Mouse (Mus musculus) brown adipose tissue, adult 24 weeks (tissue): ENCODE results near the gene Sema3g. TPM values are rescaled to one million over a fixed set of nuclear protein-coding genes. Genes with fewer than 3 reads are reported as not detected.

ENCODE experiments used
- H3K27ac ChIP-seq: fragments of 200-500 bp; replicated peaks from 2 replicates; pipeline ENCODE4 v1.5.1; 2012; ENCODE audit warnings: low read depth, mild to moderate bottlenecking, low read length
- H3K4me1 ChIP-seq: fragments of 200-500 bp; 2 replicates; pipeline ENCODE4 v1.6.1; 2012; ENCODE audit warnings: low read length, mixed read lengths; ENCODE audit not compliant: control insufficient read depth, insufficient read depth, insufficient read length
- H3K4me3 ChIP-seq: fragments of 200-500 bp; 2 replicates; pipeline ENCODE4 v1.5.1; 2012; ENCODE audit warnings: low read depth, mild to moderate bottlenecking, low read length, moderate library complexity; ENCODE audit not compliant: insufficient read depth
- polyA plus RNA-seq: library from polyadenylated mRNA; stranded (reverse); fragments of >200 nt; gene quantifications from 2 replicates; pipeline ENCODE4 v1.2.4, GENCODE M21; 2012; ENCODE audit not compliant: missing spikeins, insufficient read depth, insufficient read length

Sema3g gene
- polyA plus RNA-seq, 1 experiment = 5.4 TPM

DNA sequence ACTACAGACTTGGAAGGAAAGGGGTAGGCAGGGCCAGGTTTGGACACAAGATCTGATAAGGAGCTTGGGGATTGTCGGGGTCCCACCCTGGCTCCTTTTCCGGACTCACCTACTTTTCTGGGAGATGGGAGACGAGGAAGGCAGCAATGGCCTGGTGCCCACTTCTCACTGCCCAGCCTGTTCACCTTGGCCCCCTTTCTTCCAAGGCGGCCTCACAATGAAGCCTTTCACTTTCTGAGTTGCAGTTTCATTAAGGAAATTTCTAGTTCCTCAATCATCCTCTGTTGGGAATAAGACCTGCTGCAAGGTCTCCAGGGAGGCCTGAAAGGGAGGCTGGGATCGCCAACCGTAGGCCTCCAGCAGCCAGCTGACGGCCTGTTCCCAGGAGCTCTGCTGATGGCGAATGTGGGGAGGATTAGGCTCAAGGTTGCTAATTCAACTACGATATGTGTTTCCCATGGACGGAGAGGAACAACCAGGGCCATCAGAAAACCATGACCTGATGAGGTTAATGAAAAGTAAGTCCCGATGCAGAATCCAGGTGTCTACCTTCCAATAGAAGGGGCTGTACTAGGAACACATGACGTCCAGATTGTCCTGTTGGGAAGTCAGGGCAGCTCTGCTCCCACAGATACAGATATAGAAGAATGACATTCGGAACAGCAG is 14.9 kb downstream of the Sema3g start:
- H3K4me3 ChIP-seq = peak overlapping the region; percentile 18
- peak overlapping the region; percentile 97 for H3K27ac ChIP-seq
- H3K4me1 ChIP-seq = peaks cover 44% of the 10 kb centered on the region

DNA sequence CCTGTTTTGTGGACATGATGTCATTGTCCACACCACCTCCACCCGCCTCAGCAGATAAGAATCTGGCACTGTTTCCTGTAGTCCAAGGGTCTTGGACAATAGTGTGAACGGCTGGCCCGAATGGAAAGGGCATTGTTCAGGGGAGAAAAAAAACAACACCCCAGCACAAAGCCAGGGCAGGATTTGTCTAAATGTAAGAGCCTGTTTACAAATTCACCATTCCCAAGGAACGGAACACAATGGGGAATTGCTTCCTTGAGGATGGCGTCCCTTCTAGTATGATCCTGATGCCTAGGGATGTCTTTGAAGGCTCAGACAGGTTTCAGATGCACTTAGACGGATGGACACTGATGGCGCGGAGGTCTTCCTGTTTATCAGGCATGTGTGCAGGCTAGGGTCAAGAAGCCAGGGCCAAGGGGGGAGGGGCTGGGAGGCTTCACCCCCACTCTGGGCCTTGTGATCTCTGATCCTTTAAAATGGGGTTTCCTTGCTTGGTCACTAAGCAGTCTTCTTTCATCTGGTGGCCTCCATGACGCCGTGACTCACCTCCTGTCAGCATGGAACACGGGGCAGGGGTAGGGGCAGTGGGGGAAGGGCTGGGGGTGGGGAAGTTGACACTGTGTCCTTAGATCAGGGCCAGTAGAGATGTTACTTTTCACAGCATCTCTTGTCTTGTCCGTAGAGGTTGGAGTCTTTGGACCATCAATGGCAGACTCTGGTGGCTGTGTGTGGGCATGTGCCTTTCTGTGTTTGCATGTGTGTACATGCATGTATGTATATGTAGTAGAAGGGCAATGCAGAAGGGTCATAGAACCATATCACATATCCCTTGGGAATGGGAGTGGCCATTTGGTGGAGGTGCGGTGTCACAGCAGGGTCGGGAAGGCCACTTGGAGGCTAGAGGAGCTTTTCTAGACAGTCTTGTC is 15.7 kb downstream of the Sema3g start:
- peaks cover 36% of the 10 kb centered on the region for H3K4me1 ChIP-seq
- H3K27ac ChIP-seq = peak overlapping the region; percentile 98
- peak overlapping the region; percentile 22 for H3K4me3 ChIP-seq

DNA sequence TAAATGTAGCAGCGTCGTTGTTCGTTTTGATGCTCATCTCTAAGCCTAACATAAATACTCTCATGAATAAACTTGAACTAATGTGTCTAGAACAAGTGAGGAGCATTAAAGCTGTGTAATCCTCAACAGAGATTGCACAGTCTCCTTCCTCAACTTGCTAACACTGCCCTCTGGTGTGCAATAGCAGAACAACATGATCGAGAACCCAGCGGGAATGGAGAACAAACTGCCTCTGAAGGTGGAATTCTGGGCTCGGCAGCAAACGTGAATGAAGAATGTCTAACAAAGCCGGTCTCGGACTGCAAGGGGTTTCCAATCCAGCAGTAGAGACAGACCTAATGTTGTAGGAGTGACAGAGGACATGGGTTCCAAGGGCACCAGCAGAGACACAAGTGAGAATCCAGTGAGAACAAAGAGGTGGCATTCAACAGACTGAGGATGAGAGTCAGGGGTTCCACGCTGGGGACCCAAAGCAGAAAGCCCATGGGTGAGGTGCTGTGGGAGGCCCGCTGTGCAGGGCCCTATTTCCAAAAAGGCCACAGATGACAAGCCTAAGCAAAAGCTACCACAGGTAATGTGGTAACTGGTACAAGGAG is 16.4 kb downstream of the Sema3g start:
- H3K4me1 ChIP-seq = peaks cover 29% of the 10 kb centered on the region
- H3K27ac ChIP-seq = peak overlapping the region; percentile 98
- peak overlapping the region; percentile 1; the same call in 1 of the 2 replicates for H3K4me3 ChIP-seq

DNA sequence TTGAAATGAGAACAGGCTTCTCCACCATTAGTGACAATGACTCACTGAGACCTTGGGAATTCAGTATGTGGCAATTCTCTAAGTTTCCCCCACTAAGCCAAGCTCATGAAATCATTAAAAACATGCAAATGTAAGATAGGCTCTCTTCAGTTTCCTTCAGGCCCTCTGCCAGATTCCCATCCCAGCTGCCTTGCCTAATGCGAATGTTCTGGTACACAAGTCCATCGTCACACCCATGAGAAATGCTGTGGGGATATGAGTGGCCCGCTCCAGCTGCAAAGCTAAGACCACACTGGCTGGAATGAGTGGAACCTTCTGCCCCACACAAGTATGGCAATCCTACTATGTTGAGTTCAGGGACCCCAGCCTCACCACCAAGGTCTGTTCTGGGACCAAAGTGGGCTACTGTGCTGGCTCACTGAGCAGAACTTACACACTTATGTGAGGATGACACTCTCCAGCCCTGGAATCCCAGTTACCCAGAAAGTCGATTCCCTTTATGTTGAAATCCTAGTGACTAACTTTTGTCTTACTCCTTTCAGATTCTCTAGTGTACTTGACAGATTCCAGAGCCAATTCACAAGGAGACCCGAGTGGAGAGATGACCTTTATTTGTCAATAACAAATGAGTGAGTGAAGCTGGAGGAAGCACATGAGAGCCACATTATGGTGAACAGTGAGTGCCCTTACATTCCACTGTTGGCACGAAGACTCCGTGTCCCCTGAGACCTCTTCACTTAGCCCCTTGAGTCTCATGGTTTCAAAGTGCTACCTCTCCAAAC is 19.6 kb downstream of the Sema3g start:
- no peak overlapping the region for H3K27ac ChIP-seq
- no peak overlapping the region for H3K4me3 ChIP-seq
- peaks cover 5% of the 10 kb centered on the region; the same call in 1 of the 2 replicates for H3K4me1 ChIP-seq

DNA sequence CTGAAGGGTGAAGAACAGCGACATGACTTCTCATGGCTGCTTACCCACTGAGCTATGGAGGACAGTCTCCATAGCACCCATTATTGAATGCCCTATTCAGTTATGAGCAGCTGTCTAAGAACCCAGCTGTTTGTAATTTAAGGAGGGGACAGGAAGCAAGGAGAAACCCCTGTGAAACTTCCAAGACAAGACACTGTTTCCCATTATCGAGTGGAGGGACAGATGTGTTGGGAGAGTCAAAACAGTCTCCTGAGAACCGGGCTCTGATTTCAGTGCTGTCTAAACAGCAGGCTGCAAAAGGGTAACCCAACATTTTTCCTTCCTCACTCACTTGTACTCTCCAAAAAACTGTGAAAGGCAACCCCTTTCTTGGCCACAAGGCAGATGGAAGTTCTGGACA is 22.9 kb downstream of the Sema3g start:
- Histone ChIP-seq H3K27ac (no peak overlapping the region), H3K4me3 (no peak overlapping the region), H3K4me1 (no peaks in the 10 kb centered on the region)

DNA sequence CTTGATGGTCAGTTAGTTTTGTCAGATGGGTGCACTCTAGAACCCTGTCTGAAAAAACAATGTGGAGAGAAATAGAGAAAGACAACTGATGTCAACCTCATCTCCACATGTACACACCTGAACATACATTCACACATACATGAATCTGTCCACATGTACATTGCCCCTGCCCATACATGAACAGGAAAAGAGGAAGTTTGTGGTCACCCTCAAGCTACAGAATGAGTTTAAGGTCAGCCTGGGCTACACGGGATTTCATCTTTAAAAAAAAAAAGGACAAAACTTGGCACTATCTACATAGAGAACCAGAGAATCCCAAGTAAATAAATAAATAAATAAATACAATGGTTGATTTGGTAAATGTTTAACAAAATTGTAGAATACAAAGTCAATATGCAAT is 27.1 kb downstream of the Sema3g start:
- no peak overlapping the region for H3K4me3 ChIP-seq
- H3K4me1 ChIP-seq = no peaks in the 10 kb centered on the region
- no peak overlapping the region for H3K27ac ChIP-seq

DNA sequence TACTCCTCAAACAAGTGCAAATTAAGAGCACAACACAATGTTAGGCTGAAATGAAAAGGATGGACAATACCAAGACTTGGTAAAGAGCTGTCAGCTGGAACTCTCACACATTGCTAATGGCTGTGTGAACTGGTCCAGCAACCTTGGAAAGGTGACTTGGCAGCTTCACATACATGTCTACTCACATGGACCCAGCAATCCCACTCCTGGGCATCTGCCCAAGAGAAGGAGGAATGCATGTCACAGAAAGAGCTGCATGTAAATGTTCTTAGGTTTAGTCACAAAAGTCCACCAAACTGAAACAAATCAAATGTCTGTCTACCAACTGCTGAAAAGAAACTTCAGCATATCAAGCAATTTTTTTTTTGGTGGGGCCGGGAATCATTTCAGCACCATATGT is 28.3 kb downstream of the Sema3g start:
- Histone ChIP-seq H3K4me3 (no peak overlapping the region), H3K27ac (no peak overlapping the region), H3K4me1 (no peaks in the 10 kb centered on the region)

DNA sequence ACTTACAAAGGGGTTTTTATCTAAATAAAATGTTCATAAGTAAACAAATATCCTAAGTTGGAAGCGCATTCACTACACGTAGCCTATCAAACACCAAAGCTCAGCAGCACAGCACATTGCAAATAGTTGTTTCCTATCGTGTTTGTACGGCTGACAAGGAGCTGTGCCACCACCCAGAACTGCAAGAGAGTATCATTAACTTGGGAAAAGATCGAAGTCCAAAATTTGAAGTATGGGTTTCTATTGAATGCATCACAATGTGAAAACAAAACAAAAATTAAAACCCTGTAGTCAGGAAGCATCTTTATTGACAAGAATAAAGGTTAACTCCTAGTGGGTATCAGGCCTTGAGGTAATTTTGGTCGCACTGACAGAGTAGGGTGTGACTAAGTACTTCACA is 30.7 kb downstream of the Sema3g start:
- Histone ChIP-seq H3K4me1 (no peaks in the 10 kb centered on the region; the same call in 1 of the 2 replicates), H3K4me3 (no peak overlapping the region), H3K27ac (no peak overlapping the region)

DNA sequence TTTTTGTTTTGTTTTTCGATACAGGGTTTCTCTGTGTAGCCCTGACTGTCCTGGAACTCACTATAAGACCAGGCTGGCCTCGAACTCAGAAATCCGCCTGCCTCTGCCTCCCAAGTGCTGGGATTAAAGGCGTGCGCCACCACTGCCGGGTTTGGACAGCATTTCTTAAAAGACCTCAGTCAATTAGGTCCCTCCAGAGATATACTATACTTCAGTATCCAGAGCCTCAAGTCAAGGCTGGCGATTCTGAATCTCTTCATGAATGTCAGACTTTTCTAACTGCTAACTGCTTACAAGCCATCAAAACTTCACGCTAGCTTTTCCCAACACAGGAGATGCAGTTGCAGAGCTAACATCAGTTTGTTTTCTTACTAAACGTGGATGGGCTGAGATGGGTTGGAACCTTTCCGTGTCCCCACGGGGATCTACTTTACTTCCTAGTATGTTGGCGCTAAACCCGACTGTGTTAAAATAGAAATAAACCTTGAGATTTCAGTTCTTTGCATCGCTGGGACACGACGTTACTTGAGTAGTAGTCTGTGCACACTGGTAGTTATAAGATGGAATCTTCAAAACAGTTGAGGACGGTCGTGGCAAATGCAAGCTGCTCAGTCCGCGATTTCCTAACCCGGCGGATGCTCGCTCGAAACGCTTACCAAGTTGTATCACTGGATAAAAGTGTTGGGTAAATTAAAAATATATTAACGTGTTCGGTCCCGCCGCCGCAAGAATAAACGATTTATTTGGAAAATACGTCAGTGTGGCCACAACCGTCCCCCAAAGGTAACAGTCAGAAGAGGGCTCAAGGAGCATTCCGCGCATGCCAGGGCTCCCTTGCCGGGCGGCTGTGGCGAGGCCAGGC is 32.8 kb downstream of the Sema3g start:
- Histone ChIP-seq H3K27ac (peak overlapping the region; percentile 96), H3K4me3 (peak overlapping the region; percentile 85), H3K4me1 (no peaks in the 10 kb centered on the region; the same call in 1 of the 2 replicates)

DNA sequence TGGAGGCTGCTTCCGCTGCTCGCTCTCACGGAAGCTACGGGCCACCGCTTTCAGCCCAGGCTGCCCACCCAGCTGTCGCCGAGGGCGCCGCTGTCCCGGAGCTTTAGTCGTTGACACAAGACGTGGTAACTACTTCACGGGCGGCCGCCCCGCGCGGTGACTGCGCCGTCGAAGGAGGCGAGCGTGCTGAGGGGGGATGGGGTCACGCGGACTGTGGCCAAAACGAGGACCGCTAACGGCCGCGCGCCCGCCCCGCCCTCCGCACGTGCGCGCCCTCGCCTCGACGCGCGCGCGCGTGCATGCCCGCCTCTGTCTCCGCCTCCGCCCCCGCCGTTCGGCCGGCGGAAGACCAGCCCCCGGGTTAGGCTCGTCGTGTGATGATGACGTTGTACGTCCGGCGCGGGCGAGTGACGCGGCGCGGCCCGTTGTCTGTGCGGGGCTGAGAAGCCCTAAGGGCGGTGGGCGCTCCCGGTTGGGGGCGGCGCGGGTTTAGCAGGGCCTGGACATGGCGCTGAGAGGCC is 33.5 kb downstream of the Sema3g start, which contains the start of the genes Phf7 and Bap1:
TSS of gene Phf7 (minus strand) at position 234 of the 521 bp plus-strand sequence.
TSS of gene Bap1 (plus strand) at position 367 of the 521 bp plus-strand sequence.
- no peaks in the 10 kb centered on the region; the same call in 1 of the 2 replicates for H3K4me1 ChIP-seq
- peak within 1 kb of the TSS; percentile 96 for H3K27ac ChIP-seq
- H3K4me3 ChIP-seq = peak within 1 kb of the TSS; percentile 85

DNA sequence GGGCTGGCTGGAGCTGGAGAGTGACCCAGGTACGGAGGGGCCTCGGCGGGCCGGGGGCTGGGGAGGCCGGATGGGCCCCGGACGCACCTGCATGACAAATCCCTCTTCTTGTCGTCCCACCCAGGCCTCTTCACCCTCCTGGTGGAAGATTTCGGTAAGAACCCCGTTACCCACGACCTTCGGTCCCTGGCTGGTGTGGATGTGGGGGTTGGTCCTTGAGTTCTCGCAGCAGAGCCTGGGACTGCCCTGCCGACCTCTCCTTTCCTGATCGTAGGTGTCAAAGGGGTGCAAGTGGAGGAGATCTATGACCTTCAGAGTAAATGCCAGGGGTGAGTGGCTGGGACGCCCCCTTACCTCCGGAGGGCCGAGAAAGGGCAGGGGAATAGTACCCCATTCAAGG is 34.0 kb downstream of the Sema3g start:
- Histone ChIP-seq H3K27ac (peak overlapping the region; percentile 53), H3K4me1 (no peaks in the 10 kb centered on the region; the same call in 1 of the 2 replicates), H3K4me3 (peak overlapping the region; percentile 79)

DNA sequence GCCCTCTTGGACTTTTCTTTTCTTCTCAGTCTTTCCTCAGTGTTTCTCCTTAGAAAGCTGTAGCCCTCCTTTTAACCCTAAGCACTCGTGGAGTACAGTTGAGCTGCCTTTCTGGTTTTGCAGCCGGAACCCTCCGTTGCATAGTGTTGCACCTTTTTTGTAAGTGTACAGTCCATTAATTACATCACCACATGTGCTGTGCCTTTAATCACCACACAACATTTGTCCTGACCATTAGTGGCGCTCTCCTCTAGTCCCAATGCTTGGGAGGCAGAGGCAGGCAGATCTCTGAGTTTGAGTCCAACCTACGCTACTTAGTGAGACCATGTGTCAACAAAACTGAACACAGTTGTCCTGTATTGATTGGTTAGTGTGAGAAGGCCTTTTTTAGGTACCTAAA is 34.4 kb downstream of the Sema3g start:
- Histone ChIP-seq H3K4me1 (no peaks in the 10 kb centered on the region; the same call in 1 of the 2 replicates), H3K27ac (no peak overlapping the region), H3K4me3 (peak overlapping the region; percentile 79)

DNA sequence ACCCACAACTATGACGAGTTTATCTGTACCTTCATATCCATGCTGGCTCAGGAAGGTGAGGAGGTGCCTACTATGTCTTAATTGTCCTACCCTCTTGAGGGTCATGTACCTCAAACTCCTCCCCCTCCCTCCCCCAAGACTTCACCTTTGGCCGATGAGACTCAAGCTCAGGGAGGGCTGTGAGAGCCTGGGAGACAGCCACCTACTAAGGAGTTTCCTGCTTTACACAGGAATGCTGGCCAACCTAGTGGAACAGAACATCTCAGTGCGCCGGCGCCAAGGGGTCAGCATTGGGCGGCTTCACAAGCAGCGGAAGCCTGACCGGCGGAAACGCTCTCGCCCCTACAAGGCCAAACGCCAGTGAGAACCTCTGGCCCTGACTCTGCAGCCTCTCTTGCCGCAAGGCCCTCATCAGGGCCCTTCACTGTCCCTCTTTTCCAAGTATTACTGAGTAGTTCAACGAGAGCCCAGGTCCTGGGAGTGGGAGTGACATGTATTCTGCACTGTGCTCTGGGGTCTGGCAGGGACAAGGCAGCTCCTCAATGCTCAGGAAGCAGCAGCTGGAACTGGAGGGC is 40.9 kb downstream of the Sema3g start:
- Histone ChIP-seq H3K4me3 (no peak overlapping the region), H3K4me1 (no peaks in the 10 kb centered on the region), H3K27ac (no peak overlapping the region)
